Mouse (Mus musculus) ES-Bruce4 (cell line): ENCODE results near the gene Snx25. TPM values are rescaled to one million over a fixed set of nuclear protein-coding genes. Genes with fewer than 3 reads are reported as not detected.
"Not testable (repeated sequence)": the region's sequence is repeated elsewhere in the genome, so short reads cannot be mapped to it uniquely, and the experiment has no call there.

Experiments
- H3K27ac ChIP-seq: 2 replicates; pipeline ENCODE4 v1.5.1; 2012; ENCODE audit warnings: low read length, inconsistent platforms; ENCODE audit not compliant: insufficient read depth
- H3K27me3 ChIP-seq: 2 replicates; pipeline ENCODE4 v1.6.1; 2012; ENCODE audit warnings: mild to moderate bottlenecking, low read length, inconsistent platforms; ENCODE audit not compliant: control insufficient read depth, poor library complexity, insufficient read depth, severe bottlenecking
- H3K36me3 ChIP-seq: 2 replicates; pipeline ENCODE4 v1.6.1; 2012; ENCODE audit warnings: inconsistent platforms, mild to moderate bottlenecking, low read length, moderate library complexity; ENCODE audit not compliant: control insufficient read depth, poor library complexity, insufficient read depth, severe bottlenecking
- H3K4me1 ChIP-seq: one replicate; pipeline ENCODE4 v1.8.1; 2011; ENCODE audit warnings: low read length; ENCODE audit not compliant: control insufficient read depth, insufficient read depth
- H3K4me3 ChIP-seq: 2 replicates; pipeline ENCODE4 v1.5.1; 2011; ENCODE audit warnings: low read depth, mild to moderate bottlenecking, low read length
- H3K9ac ChIP-seq: 2 replicates; pipeline ENCODE4 v1.6.1; 2012; ENCODE audit warnings: low read depth, mild to moderate bottlenecking, inconsistent platforms; ENCODE audit not compliant: poor library complexity, severe bottlenecking
- H3K9me3 ChIP-seq: replicated peaks from 2 replicates; pipeline ENCODE4 v1.6.1; 2012; ENCODE audit warnings: mild to moderate bottlenecking, low read length, inconsistent platforms; ENCODE audit not compliant: control insufficient read depth, poor library complexity, insufficient read depth, severe bottlenecking
- CTCF ChIP-seq: IDR thresholded peaks from one replicate; pipeline ENCODE4 v1.8.1; 2011; ENCODE audit warnings: low read depth, low read length
- EP300 ChIP-seq: IDR thresholded peaks from 2 replicates; pipeline ENCODE4 v1.6.1; 2011; ENCODE audit warnings: low read depth, low read length; ENCODE audit not compliant: insufficient read depth
- POLR2A ChIP-seq: IDR thresholded peaks from one replicate; pipeline ENCODE4 v1.8.1; 2011; ENCODE audit warnings: low read length; ENCODE audit not compliant: insufficient read depth
- polyA plus RNA-seq: library from polyadenylated mRNA; stranded (reverse); fragments of >200 nt; gene quantifications from 2 replicates; pipeline ENCODE4 v1.2.4, GENCODE M21; 2011; ENCODE audit warnings: low read depth; ENCODE audit not compliant: missing spikeins, insufficient read depth, insufficient read length

Snx25 gene
- polyA plus RNA-seq, 1 experiment: 8.6 TPM

DNA sequence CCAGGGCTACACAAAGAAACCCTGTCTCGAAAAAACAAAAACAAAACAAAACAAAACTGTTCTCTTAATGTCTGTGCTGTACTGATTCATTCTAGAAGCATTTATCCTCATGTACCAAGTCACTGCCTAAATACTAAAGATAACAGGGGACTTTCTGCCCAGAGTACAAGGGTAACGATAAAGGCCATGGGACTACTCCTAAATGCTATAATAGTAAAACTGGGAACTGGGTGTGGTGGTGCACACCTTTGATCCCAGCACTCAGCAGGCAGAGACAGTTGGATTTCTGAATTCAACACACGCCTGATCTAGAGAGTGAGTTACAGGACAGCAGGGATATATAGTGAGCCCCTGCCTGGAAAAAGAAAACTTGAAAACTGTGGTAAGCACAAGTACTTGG is 10.3 kb downstream of the Snx25 start:
- Histone ChIP-seq H3K4me3 (no peak overlapping the region), H3K4me1 (no peaks in the 10 kb centered on the region), H3K27ac (no peak overlapping the region), H3K9me3 (no peaks in the 10 kb centered on the region), H3K27me3 (no peaks in the 10 kb centered on the region), H3K9ac (no peak overlapping the region), H3K36me3 (no peaks in the 10 kb centered on the region)
- TF ChIP-seq EP300 (no peak), CTCF (no peak), POLR2A (no peak)

DNA sequence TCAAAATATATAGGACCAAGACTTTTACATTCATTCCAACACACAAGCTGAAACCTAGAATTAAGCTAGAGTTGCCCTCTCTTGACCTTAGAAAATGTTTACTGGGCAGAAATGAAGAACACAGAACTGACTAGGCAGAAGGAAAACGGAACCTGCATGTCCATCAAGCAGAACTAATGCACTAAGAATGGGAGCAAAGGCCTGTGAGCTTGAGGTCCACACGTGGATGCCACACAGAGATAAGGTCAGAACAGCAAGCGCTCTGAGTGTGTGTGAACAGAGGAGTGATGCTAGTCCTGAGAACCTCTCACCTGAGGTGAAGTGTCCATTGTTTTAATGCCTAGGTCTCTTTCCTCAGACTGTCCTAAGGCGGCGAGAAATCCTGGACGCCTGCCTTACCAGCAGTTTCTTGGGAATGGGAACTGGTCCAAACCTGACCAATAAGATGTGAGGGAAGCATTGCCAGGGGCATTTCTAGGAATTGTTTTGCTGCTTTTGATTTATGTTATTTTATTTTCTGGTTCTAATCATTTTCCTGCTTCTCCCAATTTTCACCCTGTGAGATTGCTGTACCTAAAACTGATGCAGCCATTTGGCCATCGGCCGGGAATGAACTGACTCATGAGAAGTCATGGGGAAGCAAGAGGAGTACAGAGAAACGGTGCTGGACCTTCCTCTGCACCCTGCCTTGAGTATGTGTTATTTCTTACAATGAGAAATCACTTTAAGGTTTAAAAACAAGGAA is 11.4 kb downstream of the Snx25 start:
- Histone ChIP-seq H3K4me3 (no peak overlapping the region), H3K9ac (no peak overlapping the region), H3K36me3 (no peaks in the 10 kb centered on the region), H3K27me3 (no peaks in the 10 kb centered on the region), H3K9me3 (no peaks in the 10 kb centered on the region), H3K4me1 (no peaks in the 10 kb centered on the region), H3K27ac (no peak overlapping the region)
- TF ChIP-seq EP300: no peak
- no peak for TF ChIP-seq CTCF
- no peak for TF ChIP-seq POLR2A

DNA sequence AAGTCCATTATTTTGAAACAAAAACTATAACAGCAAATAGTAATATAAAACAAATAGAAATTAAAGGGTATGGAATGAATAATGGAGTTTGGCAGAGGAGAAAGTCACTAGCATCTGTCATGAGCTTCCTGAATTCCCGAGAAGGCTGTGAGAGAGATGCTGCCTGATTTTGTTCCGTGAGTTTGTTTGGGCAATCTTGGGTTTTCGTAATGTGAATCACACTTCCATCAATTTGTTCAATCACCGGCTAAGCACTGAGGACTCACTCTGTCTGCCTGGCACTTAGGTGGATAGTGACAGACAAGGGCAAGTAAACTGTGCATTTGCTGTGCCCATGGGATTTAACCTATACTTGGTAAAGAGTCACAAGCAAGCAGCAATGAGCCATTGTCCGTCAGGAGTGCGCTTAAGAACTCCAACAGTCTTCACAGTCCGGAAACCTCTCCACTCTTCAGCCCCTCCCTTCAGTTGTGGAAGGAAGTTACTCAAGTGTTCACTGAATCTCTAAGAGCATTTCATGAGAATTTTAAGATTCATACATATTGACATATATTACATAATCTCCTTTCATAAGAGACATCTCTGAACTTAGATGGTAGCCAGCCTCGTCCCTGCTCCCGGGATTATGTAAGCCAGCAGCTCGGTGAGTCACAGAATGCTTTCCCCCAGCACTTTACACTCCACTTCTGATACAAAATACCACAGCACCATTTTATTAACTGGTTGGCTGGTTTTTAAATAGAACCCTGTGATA is 13.9 kb downstream of the Snx25 start:
- Histone ChIP-seq H3K27ac (no peak overlapping the region), H3K27me3 (no peaks in the 10 kb centered on the region), H3K4me3 (no peak overlapping the region), H3K9ac (no peak overlapping the region), H3K9me3 (no peaks in the 10 kb centered on the region), H3K36me3 (no peaks in the 10 kb centered on the region), H3K4me1 (no peaks in the 10 kb centered on the region)
- TF ChIP-seq CTCF (no peak), EP300 (no peak), POLR2A (no peak)

DNA sequence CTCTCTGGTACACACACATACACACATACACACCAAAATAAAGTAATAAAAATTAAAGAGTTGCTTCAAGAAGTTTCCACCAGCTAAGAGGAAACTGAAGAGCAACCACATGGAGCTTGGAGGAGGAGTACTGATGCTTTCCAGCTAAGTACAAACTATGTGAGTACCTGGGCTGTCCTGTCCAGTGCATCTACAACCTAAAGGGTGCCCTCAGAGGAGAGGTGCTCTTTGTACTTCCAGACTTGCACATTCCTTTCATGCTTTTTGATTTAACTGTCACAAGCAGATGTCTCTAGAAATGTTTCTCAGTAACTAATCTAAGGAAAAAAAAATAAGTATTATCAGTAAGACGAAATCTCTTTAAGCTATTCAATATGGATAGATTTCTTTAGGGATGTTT is 14.6 kb downstream of the Snx25 start:
- Histone ChIP-seq H3K27me3 (no peaks in the 10 kb centered on the region), H3K4me3 (no peak overlapping the region), H3K9ac (no peak overlapping the region), H3K9me3 (no peaks in the 10 kb centered on the region), H3K4me1 (no peaks in the 10 kb centered on the region), H3K36me3 (no peaks in the 10 kb centered on the region), H3K27ac (no peak overlapping the region)
- no peak for TF ChIP-seq EP300
- TF ChIP-seq CTCF: no peak
- no peak for TF ChIP-seq POLR2A

DNA sequence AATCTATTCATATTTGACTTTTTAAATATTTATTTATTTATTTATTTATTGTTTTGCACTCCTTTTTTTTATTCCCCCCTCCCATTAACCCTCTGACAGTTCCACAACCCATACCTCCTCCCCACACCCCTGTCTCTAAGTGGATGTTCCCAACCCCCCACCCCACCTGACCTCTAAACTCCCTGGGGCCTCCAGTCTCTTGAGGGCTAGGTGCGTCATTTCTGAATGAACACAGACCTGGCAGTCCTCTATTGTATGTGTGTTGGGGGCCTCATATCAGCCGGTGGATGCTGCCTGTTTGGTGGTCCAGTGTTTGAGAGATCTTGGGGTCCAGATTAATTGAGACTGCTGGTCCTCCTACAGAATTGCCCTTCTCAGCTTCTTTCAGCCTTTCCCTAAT is 16.4 kb downstream of the Snx25 start:
- H3K27me3 ChIP-seq, H3K4me1 ChIP-seq, H3K27ac ChIP-seq, H3K9ac ChIP-seq, H3K9me3 ChIP-seq, H3K4me3 ChIP-seq, H3K36me3 ChIP-seq: not testable (repeated sequence)

DNA sequence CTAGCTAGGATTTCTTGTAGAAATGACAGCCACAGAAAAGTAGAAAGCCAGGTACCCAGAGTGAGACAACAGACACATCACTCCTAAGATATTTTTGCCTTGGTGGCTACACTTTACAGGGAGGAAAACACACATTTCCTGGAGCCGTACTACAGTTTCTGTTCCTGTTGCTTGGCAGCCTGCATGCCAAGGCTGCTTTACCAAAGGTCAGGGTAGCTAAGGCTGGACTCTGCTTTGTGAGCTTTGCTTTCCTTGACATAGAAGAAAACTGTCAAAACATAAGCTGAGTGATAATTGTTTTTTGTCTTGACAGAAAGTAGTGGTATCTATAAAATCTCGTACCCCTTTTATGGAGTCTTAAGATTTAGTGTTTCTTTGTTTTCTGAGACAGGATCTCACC is 21.5 kb downstream of the Snx25 start:
- Histone ChIP-seq H3K9me3 (no peaks in the 10 kb centered on the region), H3K27ac (no peak overlapping the region), H3K9ac (no peak overlapping the region), H3K27me3 (no peaks in the 10 kb centered on the region; the same call in 1 of the 2 replicates), H3K4me3 (no peak overlapping the region), H3K36me3 (no peaks in the 10 kb centered on the region), H3K4me1 (no peaks in the 10 kb centered on the region)
- TF ChIP-seq CTCF (no peak), EP300 (no peak), POLR2A (no peak)
